16 mouse cellular contexts compared by ENCODE assay signal in genomic region chr11:39615843-39616242, GRCm38 (mm10).
DNase-seq lines count a peak whose midpoint lies in the region; ATAC-seq lines count a peak whose summit lies in the region.
"Had no signal": no experiment of that assay in that cellular context is flagged by ENCODE, and none has a peak within 500 bp of the region (broad histone marks: within the 10 kb centered on the region; RNA-seq: fewer than 3 reads in every experiment).

No protein-coding gene starts in this region.

- no peak overlapping the region for H3K4me2 ChIP-seq in embryonic facial prominence, embryonic 11.5 days (ENCODE audit: low read depth, low read length)
- H3K4me2 ChIP-seq: liver, embryonic 11.5 days; midbrain, embryonic 13.5 days had no signal

- no peaks in the 10 kb centered on the region for H3K27me3 ChIP-seq in embryonic facial prominence, embryonic 11.5 days (ENCODE audit: control insufficient read depth, insufficient read depth, low read length)
- no peaks in the 10 kb centered on the region for H3K27me3 ChIP-seq in embryonic facial prominence, embryonic 10.5 days (replicated peaks; ENCODE audit: low read depth, poor library complexity, severe bottlenecking)
- H3K27me3 ChIP-seq: midbrain, embryonic 13.5 days had no signal

- H3K27ac ChIP-seq in embryonic facial prominence, embryonic 11.5 days (replicated peaks; ENCODE audit: low read depth, low read length): no peak overlapping the region
- H3K27ac ChIP-seq in embryonic facial prominence, embryonic 10.5 days (replicated peaks): no peak overlapping the region
- H3K27ac ChIP-seq: heart, adult 2 months; midbrain, embryonic 13.5 days had no signal

- H3K9me3 ChIP-seq in embryonic facial prominence, embryonic 11.5 days (replicated peaks; ENCODE audit: control insufficient read depth, low read length): no peaks in the 10 kb centered on the region
- H3K9me3 ChIP-seq in embryonic facial prominence, embryonic 10.5 days: no peaks in the 10 kb centered on the region
- H3K9me3 ChIP-seq: midbrain, embryonic 13.5 days had no signal

- H3K9ac ChIP-seq in embryonic facial prominence, embryonic 11.5 days (replicated peaks; ENCODE audit: low read length): no peak overlapping the region
- H3K9ac ChIP-seq: midbrain, embryonic 13.5 days had no signal

- no peaks in the 10 kb centered on the region for H3K36me3 ChIP-seq in embryonic facial prominence, embryonic 11.5 days (replicated peaks; ENCODE audit: control insufficient read depth, insufficient read depth, low read depth, low read length)
- H3K36me3 ChIP-seq in embryonic facial prominence, embryonic 10.5 days (replicated peaks): no peaks in the 10 kb centered on the region
- H3K36me3 ChIP-seq: midbrain, embryonic 13.5 days had no signal

- DNase-seq in embryonic facial prominence, embryonic 11.5 days (ENCODE audit: low spot score): peak; percentile 1
- DNase-seq in embryonic facial prominence, embryonic 10.5 days (ENCODE audit: low spot score): no peak
- DNase-seq in layer of hippocampus, adult 9-11 months: peak; percentile 16
- no peak for DNase-seq in layer of hippocampus, postnatal 10 days (ENCODE audit: low spot score in 2 of 2)
- DNase-seq in right cerebral cortex, adult 2 months (ENCODE audit: low spot score in 2 of 2): peak; percentile 6 to 23
- DNase-seq in right cerebral cortex, postnatal 36 days (ENCODE audit: low spot score in 2 of 2): no peak
- peak; percentile 6 for DNase-seq in telencephalon, adult 2 months (ENCODE audit: low read depth, low spot score)
- DNase-seq in embryo, embryonic 10 days (ENCODE audit: low spot score): no peak
- DNase-seq: cerebellum, adult 2 months; heart, adult 2 months; heart, postnatal 14 days; kidney, postnatal 14 days; lung, postnatal 14 days had no signal

- H3K4me1 ChIP-seq in embryonic facial prominence, embryonic 11.5 days (ENCODE audit: control insufficient read depth, insufficient read depth, low read length): no peaks in the 10 kb centered on the region
- H3K4me1 ChIP-seq in embryonic facial prominence, embryonic 10.5 days: no peaks in the 10 kb centered on the region
- H3K4me1 ChIP-seq: midbrain, embryonic 13.5 days had no signal

- whole genome bisulfite sequencing in embryonic facial prominence, embryonic 11.5 days: 91% methylated on average over 3 of the region's 3 CpGs
- WGBS in embryonic facial prominence, embryonic 10.5 days: 83% methylated on average over 3 of the region's 3 CpGs

- no peak overlapping the region for H3K4me3 ChIP-seq in embryonic facial prominence, embryonic 11.5 days (ENCODE audit: low read depth, low read length)
- H3K4me3 ChIP-seq in embryonic facial prominence, embryonic 10.5 days: no peak overlapping the region
- H3K4me3 ChIP-seq: heart, adult 2 months; midbrain, embryonic 13.5 days had no signal

- ATAC-seq in embryonic facial prominence, embryonic 11.5 days (replicated peaks; ENCODE audit: insufficient number of reproducible peaks, low FRiP score, low TSS enrichment, low read depth): no peak
- ATAC-seq: inflammation-experienced regulatory T-cells, adult 6 months; midbrain, embryonic 13.5 days had no signal

Comparison
In these comparisons a context has a peak if more than half of its experiments do, and no peak if none do; other contexts are left out.
1. DNase-seq: peak in embryonic facial prominence, embryonic 11.5 days (single experiment), layer of hippocampus, adult 9-11 months (single experiment), right cerebral cortex, adult 2 months (2 of 2) and telencephalon, adult 2 months (single experiment); none in embryonic facial prominence, embryonic 10.5 days (single experiment), layer of hippocampus, postnatal 10 days (0 of 2), right cerebral cortex, postnatal 36 days (0 of 2) and embryo, embryonic 10 days (single experiment).